8 mouse cellular contexts compared by ENCODE assay signal in genomic region chr1:175693429-175693960, GRCm38 (mm10). TPM values are rescaled to one million over a fixed set of nuclear protein-coding genes. Genes with fewer than 3 reads are reported as not detected.
DNase-seq lines count a peak whose midpoint lies in the region; ATAC-seq and TF ChIP-seq lines count a peak whose summit lies in the region.

No protein-coding gene starts in this region.

- peak overlapping the region; percentile 47 for H3K4me2 ChIP-seq in forebrain, embryonic 11.5 days (ENCODE audit: low read depth, low read length, severe bottlenecking)
- H3K4me2 ChIP-seq in intestine, embryonic 16.5 days (ENCODE audit: low read depth, low read length) = peak overlapping the region; percentile 61

- H3K9me3 ChIP-seq in forebrain, embryonic 11.5 days (ENCODE audit: control insufficient read depth, low read length) = no peaks in the 10 kb centered on the region
- H3K9me3 ChIP-seq in intestine, embryonic 16.5 days (ENCODE audit: control insufficient read depth, low read length) = no peaks in the 10 kb centered on the region

- H3K27me3 ChIP-seq in forebrain, embryonic 11.5 days (ENCODE audit: control insufficient read depth, insufficient read depth, low read length) = no peaks in the 10 kb centered on the region
- H3K27me3 ChIP-seq in intestine, embryonic 16.5 days (replicated peaks; ENCODE audit: control insufficient read depth, insufficient read depth, low read length) = no peaks in the 10 kb centered on the region

- no peaks in the 10 kb centered on the region for H3K36me3 ChIP-seq in forebrain, embryonic 11.5 days (ENCODE audit: control insufficient read depth, insufficient read depth, low read length)
- H3K36me3 ChIP-seq in intestine, embryonic 16.5 days (ENCODE audit: control insufficient read depth, insufficient read depth, low read length) = no peaks in the 10 kb centered on the region
- no peaks in the 10 kb centered on the region for H3K36me3 ChIP-seq in macrophage (ENCODE audit: inconsistent target)

- DNase-seq in frontal cortex, postnatal 10 days (ENCODE audit: low spot score in 2 of 2) = peak; percentile 18 to 28
- no peak for DNase-seq in frontal cortex, postnatal 25 days (ENCODE audit: low spot score in 2 of 2)
- no peak for DNase-seq in forebrain, embryonic 11.5 days (ENCODE audit: low spot score)
- peak; percentile 34 for DNase-seq in thymus, postnatal 14 days
- DNase-seq in adrenal gland, postnatal 36 days = no peak

- H3K79me2 ChIP-seq in macrophage (ENCODE audit: inconsistent target) = peaks cover 16% of the 10 kb centered on the region; the same call in 1 of the 2 replicates

- no peak overlapping the region for H3K9ac ChIP-seq in forebrain, embryonic 11.5 days (ENCODE audit: low read length)
- H3K9ac ChIP-seq in intestine, embryonic 16.5 days (ENCODE audit: low read depth, low read length) = peak overlapping the region; percentile 55; the same call in 1 of the 2 replicates

- peak; percentile 0; the same call in 1 of the 2 replicates for ATAC-seq in forebrain, embryonic 11.5 days (replicated peaks; ENCODE audit: low FRiP score)
- peak; percentile 4 for ATAC-seq in intestine, embryonic 16.5 days

- peaks cover 3% of the 10 kb centered on the region; the same call in 1 of the 2 replicates for H3K4me1 ChIP-seq in bone marrow macrophage, adult 2 months (ENCODE audit: control insufficient read depth, insufficient read depth, low read length)
- peaks cover 6% of the 10 kb centered on the region; the same call in 1 of the 2 replicates for H3K4me1 ChIP-seq in forebrain, embryonic 11.5 days (replicated peaks; ENCODE audit: control insufficient read depth, insufficient read depth, low read length)
- H3K4me1 ChIP-seq in intestine, embryonic 16.5 days (ENCODE audit: control insufficient read depth, insufficient read depth, low read length) = peaks cover 8% of the 10 kb centered on the region

- peak overlapping the region; percentile 80 for H3K4me3 ChIP-seq in bone marrow macrophage, adult 2 months (ENCODE audit: insufficient read depth, low read length)
- peak overlapping the region; percentile 74 for H3K4me3 ChIP-seq in forebrain, embryonic 11.5 days (ENCODE audit: low read depth, low read length)
- peak overlapping the region; percentile 82 for H3K4me3 ChIP-seq in intestine, embryonic 16.5 days (ENCODE audit: low read length)
- peak overlapping the region; percentile 52 for H3K4me3 ChIP-seq in macrophage (ENCODE audit: inconsistent target)

- no peak overlapping the region for H3K27ac ChIP-seq in bone marrow macrophage, adult 2 months (ENCODE audit: insufficient read depth, low read depth, low read length)
- H3K27ac ChIP-seq in forebrain, embryonic 11.5 days (ENCODE audit: low read depth, low read length) = no peak overlapping the region
- H3K27ac ChIP-seq in intestine, embryonic 16.5 days (ENCODE audit: low read length) = no peak overlapping the region
- H3K27ac ChIP-seq in macrophage = no peak overlapping the region

- WGBS in forebrain, embryonic 11.5 days = 52% methylated on average over 12 of the region's 12 CpGs
- 37% methylated on average over 12 of the region's 12 CpGs for WGBS in intestine, embryonic 16.5 days
- WGBS in macrophage (ENCODE audit: missing documents) = 37% methylated on average over 12 of the region's 12 CpGs

- TF ChIP-seq POLR2A in bone marrow macrophage, adult 2 months (IDR thresholded peaks at IDR 0.05; ENCODE audit: borderline replicate concordance, low read depth, low read length) = no peak

- no peak for TF ChIP-seq CTCF in bone marrow macrophage, adult 2 months (IDR thresholded peaks at IDR 0.05; ENCODE audit: low read depth, low read length)

RNA-seq across cellular contexts. Expression of gene Chml, which starts 0.8 kb away (rescaled TPM):
- 9.4 and 9.6 TPM in 2 replicates for polyA plus RNA-seq in bone marrow macrophage, adult 2 months (2012; ENCODE audit: insufficient read depth, insufficient read length, missing spikeins)
- 6.4 and 7.7 TPM in 2 replicates for polyA plus RNA-seq in forebrain, embryonic 11.5 days (2014; fragmentation: Nextera tagmentation; extraction: Ambion mirVana)
- 1.7 and 2.1 TPM in 2 replicates for polyA plus RNA-seq in intestine, embryonic 16.5 days (2015; fragmentation: Nextera tagmentation; extraction: Ambion mirVana)
- total RNA-seq in macrophage (2018; cell fraction: chromatin; rRNA removed) = 10 to 100 TPM in 7 of 26 experiments, 1 to 10 TPM in 19; 4.4 to 16.2 (median 8.4) TPM
- total RNA-seq in macrophage (2018; cell fraction: cytosol; rRNA removed) = 1 to 10 TPM; 2.9 to 6.9 (median 4.7) TPM
- 10 to 100 TPM in 11 of 26 experiments, 1 to 10 TPM in 15; 5.4 to 21.8 (median 8.8) TPM for total RNA-seq in macrophage (2018; cell fraction: nucleus; rRNA removed)
- polyA plus RNA-seq in macrophage (2018) = 3.0 to 3.6 TPM (median 3.6 TPM) in 3 replicates
- 10 to 100 TPM in 1 of 2 experiments, 1 to 10 TPM in 1; 9.6 to 10.4 TPM for total RNA-seq in adrenal gland, postnatal 36 days (2021)

RNA-seq across cellular contexts. Expression of gene Opn3, which starts 0.9 kb away (rescaled TPM):
- 5.7 and 7.6 TPM in 2 replicates for polyA plus RNA-seq in bone marrow macrophage, adult 2 months (2012; ENCODE audit: insufficient read depth, insufficient read length, missing spikeins)
- 11.5 and 12.6 TPM in 2 replicates for polyA plus RNA-seq in forebrain, embryonic 11.5 days (2014; fragmentation: Nextera tagmentation; extraction: Ambion mirVana)
- 5.6 and 5.9 TPM in 2 replicates for polyA plus RNA-seq in intestine, embryonic 16.5 days (2015; fragmentation: Nextera tagmentation; extraction: Ambion mirVana)
- total RNA-seq in macrophage (2018; cell fraction: chromatin; rRNA removed) = 1 to 10 TPM in 1 of 26 experiments, under 1 TPM in 14, not detected in 11; 0.33 to 1.0 (median 0.58) TPM
- 1 to 10 TPM; 1.7 to 3.5 (median 2.4) TPM for total RNA-seq in macrophage (2018; cell fraction: cytosol; rRNA removed)
- total RNA-seq in macrophage (2018; cell fraction: nucleus; rRNA removed) = 1 to 10 TPM in 20 of 26 experiments, under 1 TPM in 6; 0.71 to 2.6 (median 1.3) TPM
- 1.8 to 4.1 TPM (median 2.8 TPM) in 3 replicates for polyA plus RNA-seq in macrophage (2018)
- 10 to 100 TPM; 10.1 to 15.5 TPM for total RNA-seq in adrenal gland, postnatal 36 days (2021)

RNA-seq across cellular contexts. Expression of gene Wdr64, which starts 4.9 kb away (rescaled TPM):
- polyA plus RNA-seq in bone marrow macrophage, adult 2 months (2012; ENCODE audit: insufficient read depth, insufficient read length, missing spikeins) = not detected in 2 replicates
- not detected in 2 replicates for polyA plus RNA-seq in forebrain, embryonic 11.5 days (2014; fragmentation: Nextera tagmentation; extraction: Ambion mirVana)
- polyA plus RNA-seq in intestine, embryonic 16.5 days (2015; fragmentation: Nextera tagmentation; extraction: Ambion mirVana) = not detected in 2 replicates
- not detected for total RNA-seq in macrophage (2018; cell fraction: chromatin; rRNA removed)
- total RNA-seq in macrophage (2018; cell fraction: cytosol; rRNA removed) = not detected
- not detected for total RNA-seq in macrophage (2018; cell fraction: nucleus; rRNA removed)
- polyA plus RNA-seq in macrophage (2018) = not detected in 3 replicates
- total RNA-seq in adrenal gland, postnatal 36 days (2021) = not detected

Comparison
In these comparisons a context has a peak if more than half of its experiments do, and no peak if none do; other contexts are left out.
1. DNase-seq: peak in frontal cortex, postnatal 10 days (2 of 2) and thymus, postnatal 14 days (single experiment); none in frontal cortex, postnatal 25 days (0 of 2), forebrain, embryonic 11.5 days (single experiment) and adrenal gland, postnatal 36 days (0 of 2).
2. Peak in every context shown above with its lines, with median percentiles within 50 percentile points of each other: H3K4me3 ChIP-seq.